Mouse (Mus musculus) ES-E14 (cell line): ENCODE measurements at regions not wholly inside any gene's neighbourhood (a gene's known extent, or its start where the extent isn't known, plus 50 kb on each side); places are given as distances from the start of the nearest gene placed in this dataset.

ENCODE experiments used
- CHD2 ChIP-seq: IDR thresholded peaks from 2 replicates; pipeline ENCODE4 v1.6.1; 2014; ENCODE audit warnings: mild to moderate bottlenecking, low read depth, low read length, inconsistent platforms
- HCFC1 ChIP-seq: IDR thresholded peaks from 2 replicates; pipeline ENCODE4 v1.6.1; 2012; ENCODE audit warnings: low read length, inconsistent platforms, borderline replicate concordance; ENCODE audit not compliant: insufficient read depth
- MAFK ChIP-seq: IDR thresholded peaks from 2 replicates; pipeline ENCODE4 v1.6.1; 2014; ENCODE audit warnings: mild to moderate bottlenecking, low read depth, low read length, inconsistent platforms; ENCODE audit not compliant: insufficient read depth
- ZC3H11A ChIP-seq: IDR thresholded peaks from 2 replicates; pipeline ENCODE4 v1.6.1; 2012; ENCODE audit warnings: low read depth, mild to moderate bottlenecking, inconsistent platforms, low read length, borderline replicate concordance
- ZNF384 ChIP-seq: IDR thresholded peaks from 2 replicates; pipeline ENCODE4 v1.6.1; 2012; ENCODE audit warnings: low read depth, low read length, inconsistent platforms

GRCm38 (mm10) chr3:39718946-39719545, 812.0 kb upstream of the Intu start:
- TF ChIP-seq MAFK (no peak), ZNF384 (no peak), HCFC1 (no peak), CHD2 (no peak), ZC3H11A (no peak)
